Mouse (Mus musculus): ENCODE results near the gene Pakap.

Gene Pakap

DNA sequence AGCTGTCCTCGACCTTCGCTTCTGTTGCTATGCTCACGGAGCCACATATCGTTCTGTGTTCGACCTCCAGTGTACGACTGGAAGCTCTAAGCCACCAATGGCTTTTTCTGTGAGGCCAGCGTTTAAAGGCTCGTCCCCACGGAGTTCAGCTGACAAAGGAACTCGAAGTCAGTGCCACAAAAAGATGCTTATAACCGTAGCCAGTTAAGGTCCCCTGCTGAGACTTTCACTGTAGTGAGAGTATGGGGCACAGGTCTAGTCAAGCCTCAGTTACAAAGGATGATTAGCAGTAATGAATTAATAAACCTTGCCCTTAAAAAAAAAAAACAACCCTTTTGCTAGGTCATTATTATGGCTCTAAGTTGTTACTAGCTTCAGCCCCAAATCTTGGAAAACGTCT, 112.2 kb downstream of the Pakap start:
- DNase-seq = no peak

DNA sequence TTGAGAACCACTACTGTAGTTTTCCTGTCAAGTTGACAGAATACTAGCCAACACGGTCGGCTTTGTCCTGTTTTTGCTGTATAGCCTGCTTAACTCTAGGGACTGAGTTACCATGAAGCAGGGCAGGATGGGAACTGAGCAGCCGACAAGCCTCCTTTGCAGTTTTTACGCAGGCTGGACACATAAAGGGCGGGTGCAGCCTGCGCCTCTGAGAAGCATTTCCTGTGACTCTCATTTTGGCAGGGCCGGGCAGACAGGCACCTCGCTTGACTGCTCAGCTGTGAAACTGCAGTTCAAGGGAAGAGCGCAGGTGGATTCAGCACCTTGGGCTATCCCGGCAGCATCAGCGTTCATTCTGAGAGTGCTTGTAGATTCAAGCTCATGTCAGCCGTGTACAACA, 113.5 kb downstream of the Pakap start:
- peak; percentile 36 for DNase-seq

DNA sequence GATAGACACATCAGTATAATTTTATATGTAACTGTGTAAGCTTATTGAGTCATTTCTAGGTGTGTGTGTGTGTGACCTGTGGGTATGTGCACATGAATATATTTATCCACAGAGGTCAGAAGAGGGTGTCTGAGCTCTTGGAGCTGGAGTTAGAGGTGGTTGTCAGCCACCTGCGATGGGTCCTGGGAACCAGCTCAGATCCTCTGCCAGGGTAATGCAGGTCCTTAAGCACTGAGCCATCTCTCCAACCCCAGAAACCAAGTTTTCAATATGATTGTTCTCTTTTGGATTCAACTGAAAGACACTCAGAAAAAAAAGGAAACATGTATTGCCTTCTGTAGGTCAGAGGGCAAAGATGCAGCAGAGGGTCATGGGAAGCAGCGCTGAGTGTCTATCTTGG, 114.4 kb downstream of the Pakap start:
- DNase-seq = no peak

DNA sequence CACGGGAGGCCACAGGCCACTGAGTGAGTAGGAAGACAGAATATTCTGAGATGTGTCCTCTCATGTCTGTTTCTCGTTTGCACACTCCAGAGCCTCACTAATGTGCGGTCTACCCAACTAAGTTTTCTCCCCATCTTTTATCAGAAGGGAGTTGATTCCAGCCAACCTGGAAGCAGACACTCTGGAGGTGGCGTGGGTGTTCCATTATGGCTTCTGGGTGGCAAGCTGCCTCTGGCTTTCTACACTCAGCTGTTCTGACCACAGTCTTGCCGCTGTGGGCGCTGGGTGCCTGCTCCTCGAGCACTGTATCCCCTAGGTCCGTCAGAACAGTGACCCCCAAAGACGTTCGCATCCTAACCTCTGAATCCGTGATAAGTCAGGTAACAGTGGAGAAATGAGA, 115.0 kb downstream of the Pakap start:
- no peak for DNase-seq

DNA sequence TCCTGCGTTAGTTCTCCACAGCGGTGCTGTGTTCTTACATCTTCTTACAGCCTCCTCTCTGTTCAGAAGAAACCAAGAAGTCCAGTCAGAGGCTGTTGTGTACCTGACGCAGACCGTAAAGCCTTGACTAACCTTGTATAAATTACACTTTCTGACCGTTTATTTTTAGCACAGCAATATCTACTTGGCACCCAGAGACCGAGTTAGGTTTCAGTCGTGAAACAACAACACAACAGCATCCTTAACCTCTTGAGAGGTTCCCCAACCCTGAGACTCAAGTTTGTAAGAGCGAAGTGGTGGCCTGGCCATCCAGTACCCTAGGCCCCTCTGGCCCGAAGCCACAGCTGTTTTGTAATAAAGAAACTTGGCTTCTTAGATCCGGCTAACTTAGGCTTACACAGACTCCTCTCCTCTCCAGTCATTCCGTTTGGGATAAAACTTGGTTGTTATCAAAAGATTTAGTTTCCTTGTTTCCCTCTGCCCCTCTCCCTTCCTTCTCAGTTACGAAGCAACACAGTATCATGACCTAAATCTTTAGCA, 116.8 kb downstream of the Pakap start:
- no peak for DNase-seq

DNA sequence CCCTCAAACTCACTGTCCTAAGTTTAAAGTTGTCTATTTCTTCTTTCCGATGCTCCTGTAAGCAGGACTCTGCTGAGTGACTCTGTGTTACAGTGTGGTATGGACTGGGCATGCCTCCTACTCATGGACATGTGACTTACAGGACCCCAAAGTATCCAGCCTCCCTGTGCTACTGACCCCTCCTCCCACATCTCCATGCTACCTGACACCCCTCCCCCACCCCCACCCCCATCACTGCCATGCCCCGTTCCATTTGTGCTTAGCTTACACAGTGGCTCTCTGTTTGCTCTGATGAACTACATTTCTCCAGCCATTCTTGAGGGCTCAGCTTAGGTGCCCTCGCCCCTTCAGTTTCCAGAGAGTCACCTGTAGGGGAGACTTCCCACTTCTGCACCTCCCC, 118.8 kb downstream of the Pakap start:
- DNase-seq = no peak

DNA sequence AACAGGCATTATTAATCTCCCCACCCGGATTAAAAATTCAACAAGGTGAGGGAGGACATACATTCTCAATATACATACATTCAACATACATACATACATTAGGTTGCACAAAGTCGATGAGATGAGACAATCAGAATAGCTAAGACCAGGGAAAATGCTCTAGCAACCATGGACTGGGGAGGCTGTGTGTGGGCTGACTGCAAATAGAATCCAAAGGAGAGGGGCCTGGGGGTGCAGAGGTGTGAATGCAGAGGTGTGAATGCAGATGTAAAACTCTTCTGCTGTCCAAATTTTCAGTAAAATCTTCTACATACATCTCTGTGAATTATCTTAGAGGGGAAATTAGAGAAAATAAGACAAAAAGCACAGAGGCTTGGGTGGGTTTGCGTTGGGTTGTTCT, 119.6 kb downstream of the Pakap start:
- DNase-seq = no peak

DNA sequence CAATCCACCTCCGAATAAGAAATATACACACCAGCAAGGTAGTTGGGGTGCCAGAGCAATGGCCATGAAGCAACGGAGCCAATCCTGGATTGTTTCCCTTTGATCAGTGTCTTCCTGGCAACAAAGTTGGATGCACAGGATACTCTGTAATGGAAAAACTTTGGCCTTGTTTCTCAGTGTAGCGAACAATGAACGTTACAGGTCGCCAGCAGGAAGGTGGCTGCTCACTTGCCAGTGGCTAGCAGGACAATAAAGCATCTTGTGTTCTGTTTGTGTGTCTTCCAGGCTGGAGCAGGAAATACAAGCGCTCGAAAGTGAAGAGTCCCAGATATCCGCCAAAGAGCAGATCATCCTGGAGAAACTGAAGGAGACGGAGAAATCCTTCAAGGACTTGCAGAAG, 120.2 kb downstream of the Pakap start:
- DNase-seq = no peak

DNA sequence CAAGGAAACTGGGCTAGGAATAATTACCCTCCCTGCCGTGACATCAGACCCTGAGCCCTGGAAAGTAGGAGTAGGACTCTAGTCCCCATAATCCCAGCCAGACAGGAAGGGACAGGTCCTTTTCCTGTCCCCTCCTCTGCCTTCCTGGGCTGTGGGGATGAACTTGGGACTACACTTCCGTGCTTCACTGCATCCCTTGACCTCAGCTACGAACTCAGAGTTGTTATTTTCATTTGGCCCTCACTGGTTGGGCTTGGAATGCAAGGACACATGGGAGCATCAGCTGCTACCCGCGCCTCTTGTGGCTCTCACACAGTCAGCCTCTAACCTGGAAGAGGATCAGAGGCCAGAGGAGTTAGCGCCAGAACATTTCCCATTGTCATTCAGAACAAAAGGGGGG, 122.0 kb downstream of the Pakap start:
- no peak for DNase-seq

DNA sequence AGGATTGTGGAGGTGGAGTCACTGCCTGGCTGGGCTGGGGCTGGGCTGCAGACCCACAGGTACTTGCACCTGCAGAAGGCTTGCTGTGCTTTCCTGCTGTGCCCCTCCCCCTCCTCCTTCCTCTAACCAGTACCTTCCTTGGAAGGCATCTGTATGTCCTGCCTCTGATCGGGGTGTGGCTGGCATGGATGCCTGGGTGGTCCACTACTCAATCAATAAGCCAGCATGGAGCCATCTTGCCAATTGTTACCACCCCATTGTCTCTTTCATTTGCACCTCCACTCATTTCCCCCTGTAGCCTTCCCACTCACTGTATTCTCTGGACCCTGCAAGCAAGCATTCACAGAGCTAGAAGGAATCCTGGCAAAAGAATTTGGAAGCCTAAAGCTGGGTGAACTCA, 122.8 kb downstream of the Pakap start:
- no peak for DNase-seq

DNA sequence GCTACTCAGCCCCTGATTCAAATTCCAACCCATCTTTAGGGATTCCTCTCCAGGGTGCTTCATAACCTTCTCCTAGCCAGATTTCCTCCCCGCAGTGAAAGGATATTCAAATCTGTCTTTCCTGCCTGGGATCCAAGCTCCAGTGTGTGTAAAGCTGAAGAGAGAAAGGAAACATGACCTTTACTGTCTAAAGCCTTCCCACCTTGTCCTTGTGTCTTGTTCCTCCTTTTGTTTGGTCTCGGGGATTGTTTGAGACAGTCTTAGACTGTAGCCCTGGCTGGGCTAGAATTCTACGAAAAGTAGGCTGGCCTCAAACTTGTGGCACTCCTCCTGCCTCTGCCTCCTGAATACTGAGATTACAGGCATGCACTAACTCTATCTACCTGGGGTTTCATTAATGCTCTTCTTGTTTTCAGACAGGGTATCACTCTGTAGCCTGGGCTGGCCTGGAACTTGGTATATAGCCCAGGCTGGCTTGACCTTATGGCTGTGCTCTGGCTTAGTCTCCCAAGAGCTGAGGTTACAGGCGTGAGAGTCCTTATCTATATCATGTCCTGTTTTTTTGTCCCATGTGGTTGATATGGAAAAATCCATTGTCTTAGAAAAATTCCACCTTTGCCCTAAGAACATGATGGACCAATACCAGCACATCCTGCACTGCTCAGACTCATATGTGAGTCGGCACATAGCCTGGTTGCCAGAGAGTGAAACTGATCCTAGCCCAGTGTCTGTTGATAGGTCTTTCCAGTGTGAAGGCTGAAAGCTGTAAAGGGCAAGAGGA, 126.6 kb downstream of the Pakap start:
- no peak for DNase-seq

DNA sequence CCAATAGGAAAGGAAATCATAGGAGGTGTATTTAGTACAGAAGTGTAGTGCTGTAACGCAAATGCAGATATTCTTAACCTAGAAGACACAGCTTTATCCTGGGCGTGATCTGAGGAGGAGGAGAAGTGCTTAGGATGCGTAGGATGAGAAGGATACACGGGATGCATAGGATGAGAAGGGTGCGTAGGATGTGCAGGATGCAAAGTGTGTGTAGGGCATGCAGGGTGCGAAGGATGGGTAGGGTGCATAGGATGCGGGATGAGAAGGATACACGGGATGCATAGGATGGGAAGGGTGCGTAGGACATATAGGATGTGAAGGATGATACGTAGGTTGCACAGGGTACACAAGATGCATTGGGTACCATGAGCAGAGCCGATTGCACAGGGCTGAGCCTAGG, 129.0 kb downstream of the Pakap start:
- no peak for DNase-seq

DNA sequence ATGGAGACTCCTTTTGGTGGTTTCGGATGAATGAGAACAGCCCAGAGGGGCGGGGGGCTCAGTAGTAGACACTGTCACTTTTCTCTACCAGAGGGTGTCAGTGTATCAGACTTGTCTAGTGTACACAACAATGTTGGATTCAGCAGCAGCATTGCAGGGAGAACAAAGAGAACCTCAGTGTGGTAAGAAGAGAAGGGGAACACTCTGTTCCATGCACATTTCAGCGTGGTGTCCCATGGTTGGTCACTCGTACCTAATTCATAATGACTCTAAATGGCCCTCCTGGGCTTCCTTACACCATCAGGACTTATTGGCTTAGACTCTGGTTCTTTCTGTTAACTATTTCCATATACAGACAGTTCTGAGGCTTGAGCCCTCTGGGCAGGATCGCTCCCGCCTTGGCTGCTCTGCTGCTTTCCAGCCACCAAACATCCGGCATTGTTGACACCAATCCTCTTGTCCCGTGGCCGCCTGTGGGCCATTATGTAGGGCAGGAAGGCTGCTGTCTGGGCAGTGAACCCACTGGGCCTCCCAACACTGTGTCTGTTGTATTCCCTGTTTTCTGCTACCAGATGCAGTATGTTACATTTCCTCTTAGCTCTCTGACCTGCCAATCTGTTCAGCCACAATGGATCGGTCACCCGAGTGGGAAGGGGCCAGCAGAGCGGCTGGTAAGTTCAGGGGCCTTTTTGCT, 130.1 kb downstream of the Pakap start:
- no peak for DNase-seq

DNA sequence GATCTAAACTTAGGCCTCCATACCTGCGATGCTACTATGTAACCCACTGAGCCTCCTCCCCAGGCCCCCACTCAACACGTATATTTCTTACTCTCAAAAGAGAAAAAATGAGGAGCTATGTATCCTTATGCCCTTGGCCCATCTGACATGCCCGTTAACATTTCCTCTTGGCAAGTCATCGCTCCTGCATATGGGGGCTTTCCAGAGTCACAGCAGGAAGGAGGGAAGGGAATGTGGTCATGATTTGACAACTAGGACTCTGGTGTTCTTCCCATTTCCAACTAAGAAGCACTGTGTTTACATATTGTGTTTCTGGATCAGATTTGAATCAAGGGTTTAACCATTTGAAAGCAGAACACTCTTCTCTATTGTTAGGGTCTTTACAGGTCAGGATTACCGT, 133.6 kb downstream of the Pakap start:
- no peak for DNase-seq

DNA sequence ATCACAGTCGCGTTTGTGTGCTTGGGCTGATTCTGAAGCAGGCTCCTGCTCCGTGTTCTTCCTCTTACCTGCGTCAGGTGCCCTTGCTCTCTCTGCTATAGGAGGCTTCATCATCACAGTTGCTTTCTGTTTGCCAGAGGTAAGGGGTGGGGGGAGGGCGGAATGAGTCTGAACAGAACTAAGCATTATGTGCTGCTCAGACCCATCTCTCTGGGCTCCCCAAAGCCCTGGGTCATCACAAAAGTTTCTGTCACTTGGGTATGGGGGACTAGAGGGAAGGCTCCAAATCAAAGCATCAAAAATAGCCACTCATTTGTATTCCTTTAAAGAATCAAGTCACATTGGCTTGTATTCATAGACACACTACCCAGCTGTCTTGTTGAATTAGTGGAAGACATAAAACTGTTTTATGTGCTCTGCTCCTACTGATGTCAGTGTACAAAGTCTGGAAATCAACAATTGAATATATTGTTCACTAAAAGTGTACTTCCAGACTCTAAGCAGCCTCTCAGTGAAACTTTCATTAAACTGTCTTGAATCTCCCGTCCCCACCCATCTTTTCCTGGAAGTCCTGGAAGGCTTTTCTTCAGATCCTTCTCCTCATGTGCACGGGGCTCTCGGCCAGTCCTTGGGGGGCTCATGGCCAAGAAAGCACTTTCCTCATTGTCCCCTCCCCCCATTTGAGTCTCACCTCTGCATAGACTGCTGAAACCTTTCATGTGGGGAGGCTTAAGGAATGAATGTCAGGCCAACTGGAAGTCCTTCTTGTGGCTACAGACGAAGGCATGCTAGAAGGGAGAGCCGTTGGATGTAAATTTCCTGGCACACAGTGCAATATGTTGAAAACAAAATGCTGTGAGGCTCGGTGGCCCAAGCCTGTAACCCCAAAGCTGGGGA, 135.8 kb downstream of the Pakap start:
- no peak for DNase-seq

DNA sequence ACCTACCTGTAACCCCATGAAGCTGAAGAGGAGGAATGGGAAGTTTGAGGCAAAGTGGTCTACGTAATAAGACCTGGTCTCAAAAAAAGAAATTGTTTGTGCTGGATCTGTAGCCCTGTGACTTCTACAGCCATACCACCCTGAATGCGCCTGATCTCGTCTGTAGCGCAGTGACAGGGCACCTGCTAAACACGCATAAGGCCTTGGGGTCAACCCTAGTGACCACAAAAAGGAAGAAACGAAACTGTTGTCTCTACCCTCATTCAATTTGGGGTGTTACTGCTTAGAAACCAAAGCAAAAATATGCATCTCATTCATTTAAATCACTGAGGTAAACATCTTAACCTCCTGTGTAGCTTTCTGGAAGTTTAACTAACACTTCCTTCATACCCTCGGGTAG, 136.6 kb downstream of the Pakap start:
- DNase-seq = no peak

DNA sequence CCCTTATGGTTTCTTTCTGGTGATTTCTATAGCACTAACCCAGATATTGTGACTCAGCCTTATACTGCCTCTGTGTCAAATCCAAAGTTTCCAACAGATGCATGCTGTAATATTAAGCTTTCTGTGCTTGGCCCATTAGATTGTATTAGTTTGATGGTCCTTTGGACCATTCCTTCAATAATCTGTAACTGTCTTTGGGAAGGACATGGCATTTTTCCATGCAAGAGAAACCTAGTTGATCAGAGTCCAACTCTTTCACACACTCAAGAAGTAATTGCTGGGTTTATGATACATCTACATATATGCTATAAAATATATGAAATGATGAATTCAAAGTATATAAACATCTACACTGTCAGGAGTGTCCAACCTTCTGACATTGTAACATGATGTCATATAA, 147.9 kb downstream of the Pakap start:
- no peak for DNase-seq

DNA sequence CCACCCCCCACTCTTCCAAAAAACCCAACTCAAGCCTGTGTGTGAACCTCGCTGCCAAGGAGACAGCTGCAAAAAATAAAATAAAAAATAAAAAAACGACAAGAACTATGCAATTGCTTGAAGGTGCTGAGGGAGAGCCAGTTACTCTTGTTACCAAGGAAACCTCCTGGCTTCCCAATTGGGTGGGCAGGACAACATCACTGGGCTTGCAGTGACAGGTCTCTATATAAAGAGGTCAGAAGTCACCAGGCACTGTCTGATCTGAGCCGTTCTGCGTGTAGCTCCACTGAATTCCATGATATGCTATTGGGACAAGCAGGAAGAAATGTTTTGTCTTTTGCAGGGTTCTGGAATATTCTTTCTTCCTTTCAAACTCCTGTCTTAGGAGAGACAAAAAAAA, 148.8 kb downstream of the Pakap start:
- DNase-seq = peak; percentile 52

DNA sequence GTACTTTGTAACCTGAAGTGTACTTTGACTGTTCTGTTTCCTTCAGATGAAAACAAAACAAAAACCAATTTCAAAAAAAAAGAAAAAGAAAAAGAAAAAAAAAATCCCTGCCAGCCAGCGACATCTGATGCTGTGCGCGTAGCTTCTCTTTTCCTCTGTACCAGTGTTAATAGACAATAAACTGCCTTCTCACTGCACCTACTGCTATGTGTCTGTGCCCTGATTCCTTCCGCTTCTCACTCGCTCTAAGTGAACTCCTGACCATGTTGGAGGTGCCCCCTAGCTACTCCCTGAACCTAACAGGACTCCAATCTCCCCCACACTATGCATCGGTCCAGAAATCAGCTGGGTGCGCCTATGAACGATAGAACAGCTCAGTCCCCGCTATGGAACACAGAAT, 149.4 kb downstream of the Pakap start, which contains the start of gene Akap2:
TSS of gene Akap2 (plus strand) at position 304 of the 400 bp plus-strand sequence.
- DNase-seq = no peak

DNA sequence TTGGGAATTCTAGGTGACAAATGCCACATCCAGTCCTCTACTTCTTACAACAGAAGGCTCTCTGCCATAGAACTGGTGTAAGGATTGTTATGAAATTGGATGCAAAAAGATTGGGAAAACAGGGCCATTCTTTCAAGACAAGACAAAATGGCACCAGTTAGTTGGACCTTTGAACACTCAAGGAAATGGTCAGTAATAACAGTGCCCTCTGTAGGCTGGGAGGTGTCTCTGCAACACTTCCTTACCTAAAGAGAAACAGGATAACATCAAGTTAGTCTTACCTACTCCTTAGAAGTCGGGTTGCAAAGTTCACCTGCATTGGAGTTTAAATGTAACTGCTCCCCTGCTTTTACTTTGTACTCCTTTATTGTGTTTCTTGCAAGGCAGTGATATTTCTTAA, 151.4 kb downstream of the Pakap start:
- DNase-seq = no peak

DNA sequence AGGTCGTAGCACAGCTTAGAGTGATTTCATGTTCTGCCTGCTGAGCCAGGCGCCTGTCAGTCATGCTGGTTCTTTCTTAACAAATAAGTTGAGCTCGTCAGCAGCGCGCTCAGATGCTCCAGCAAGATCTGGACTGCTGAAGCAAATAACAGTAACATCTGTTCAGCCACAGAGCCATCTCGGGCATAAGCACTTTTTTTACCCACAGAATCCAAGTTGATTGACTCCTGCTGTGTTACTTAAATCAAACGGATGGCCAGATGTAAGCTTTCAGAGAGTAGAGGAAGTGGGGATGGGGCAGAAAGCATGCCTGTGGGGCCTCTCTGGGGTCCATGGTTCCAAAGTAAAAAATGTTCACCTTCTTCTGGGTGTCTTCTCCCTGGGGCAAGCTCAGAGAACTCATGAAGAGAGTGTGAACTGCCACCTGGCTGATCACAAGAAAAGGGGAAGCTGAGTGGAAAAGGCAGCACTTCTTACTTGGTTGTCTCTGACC, 152.9 kb downstream of the Pakap start:
- peak; percentile 62 for DNase-seq

DNA sequence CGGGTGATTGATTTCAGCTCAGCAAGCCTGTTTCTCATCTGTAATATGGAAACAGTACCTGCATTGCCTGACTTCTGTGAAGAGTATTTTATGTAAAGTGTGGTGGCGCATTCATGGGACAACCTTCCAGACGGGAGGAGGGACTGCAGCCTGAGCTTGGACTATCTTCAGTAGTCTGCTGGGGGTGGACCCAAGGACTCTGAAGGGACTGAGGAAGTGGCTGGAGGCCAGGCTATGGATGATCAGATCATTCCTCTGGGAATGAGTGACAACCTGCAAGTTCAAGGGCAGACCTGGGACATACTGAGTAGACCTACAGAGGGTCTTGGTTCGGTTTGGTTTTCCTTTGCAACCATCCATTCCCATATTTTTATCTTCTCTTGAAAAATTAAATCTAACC, 154.3 kb downstream of the Pakap start:
- DNase-seq = no peak

DNA sequence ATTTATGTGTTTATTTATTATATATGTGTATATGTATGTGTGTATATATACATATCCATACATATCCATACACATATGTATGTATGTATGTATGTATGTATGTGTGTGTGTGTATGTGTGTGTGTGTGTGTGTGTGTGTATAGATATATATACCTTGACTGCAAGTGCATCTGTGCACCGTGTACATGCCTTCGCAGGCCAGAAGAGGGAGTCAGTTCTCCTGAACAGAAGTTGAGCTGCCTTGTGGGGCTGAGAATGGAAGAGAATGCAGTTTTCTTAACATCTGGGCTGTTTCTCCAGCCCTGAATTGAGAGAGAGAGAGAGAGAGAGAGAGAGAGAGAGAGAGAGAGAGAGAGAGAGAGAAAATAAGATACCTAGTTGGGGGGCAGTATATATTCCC, 155.7 kb downstream of the Pakap start:
- peak; percentile 44 for DNase-seq
